ENCODE assay signal across 28 mouse cellular contexts in the genomic region with DNA sequence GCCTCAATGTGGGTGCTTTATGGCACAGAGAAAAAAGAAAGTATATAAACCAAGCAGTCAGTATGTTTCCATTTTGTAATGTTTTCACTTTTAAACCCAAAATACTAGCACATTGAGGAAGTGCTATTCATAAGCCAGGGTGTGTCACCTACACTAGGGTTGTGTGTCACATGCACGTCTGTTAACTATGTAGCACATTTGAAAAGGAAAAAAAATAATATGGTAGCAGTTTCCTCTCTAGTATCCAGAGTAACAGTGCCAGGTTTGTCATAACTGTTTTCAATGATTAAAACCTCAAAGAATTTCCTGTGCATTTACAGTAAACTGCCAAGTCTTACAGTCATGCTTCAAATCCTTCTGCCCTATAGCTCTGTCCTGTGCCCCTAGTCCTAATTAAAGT.
A peak's percentile ranks its signal among the peaks of the same experiment; 100 is the strongest.
DNase-seq lines count a peak whose midpoint lies in the region; ATAC-seq lines count a peak whose summit lies in the region.
"Had no signal": no experiment of that assay in that cellular context is flagged by ENCODE, and none has a peak within 500 bp of the region (broad histone marks: within the 10 kb centered on the region; RNA-seq: fewer than 3 reads in every experiment).

No protein-coding gene starts in this region.

- H3K27ac ChIP-seq in forebrain, embryonic 15.5 days (replicated peaks): peak overlapping the region; percentile 38; the same call in 1 of the 2 replicates
- H3K27ac ChIP-seq in forebrain, embryonic 14.5 days (ENCODE audit: low read depth, low read length): no peak overlapping the region
- H3K27ac ChIP-seq in limb, embryonic 13.5 days: no peak overlapping the region
- H3K27ac ChIP-seq: forebrain, embryonic 10.5 days; heart, embryonic 10.5 days; heart, embryonic 15.5 days; hindbrain, embryonic 12.5 days; hindbrain, postnatal 0 days; liver, embryonic 15.5 days; lung, embryonic 15.5 days; midbrain, embryonic 15.5 days; stomach, embryonic 15.5 days had no signal

- H3K36me3 ChIP-seq in forebrain, embryonic 15.5 days: no peaks in the 10 kb centered on the region
- no peaks in the 10 kb centered on the region for H3K36me3 ChIP-seq in forebrain, embryonic 14.5 days (ENCODE audit: control insufficient read depth, insufficient read depth, low read length)
- no peaks in the 10 kb centered on the region for H3K36me3 ChIP-seq in limb, embryonic 13.5 days
- H3K36me3 ChIP-seq: forebrain, embryonic 10.5 days; heart, embryonic 10.5 days; heart, embryonic 15.5 days; hindbrain, embryonic 12.5 days; liver, embryonic 15.5 days; lung, embryonic 15.5 days; midbrain, embryonic 15.5 days; stomach, embryonic 15.5 days had no signal

- H3K9me3 ChIP-seq in forebrain, embryonic 15.5 days: no peaks in the 10 kb centered on the region
- 0 out of 2 replicates have a peak, but pooled peaks cover 3% of the 10 kb centered on the region for H3K9me3 ChIP-seq in forebrain, embryonic 14.5 days (replicated peaks; ENCODE audit: control insufficient read depth, low read length)
- H3K9me3 ChIP-seq in limb, embryonic 13.5 days: no peaks in the 10 kb centered on the region
- H3K9me3 ChIP-seq: forebrain, embryonic 10.5 days; heart, embryonic 10.5 days; heart, embryonic 15.5 days; hindbrain, embryonic 12.5 days; liver, embryonic 15.5 days; lung, embryonic 15.5 days; midbrain, embryonic 15.5 days; stomach, embryonic 15.5 days had no signal

- H3K27me3 ChIP-seq in forebrain, embryonic 15.5 days: no peaks in the 10 kb centered on the region
- no peaks in the 10 kb centered on the region for H3K27me3 ChIP-seq in forebrain, embryonic 14.5 days (replicated peaks; ENCODE audit: control insufficient read depth, insufficient read depth, low read length)
- no peaks in the 10 kb centered on the region for H3K27me3 ChIP-seq in limb, embryonic 13.5 days
- H3K27me3 ChIP-seq: heart, embryonic 15.5 days; hindbrain, embryonic 12.5 days; liver, embryonic 15.5 days; lung, embryonic 15.5 days; midbrain, embryonic 15.5 days; Patski; stomach, embryonic 15.5 days had no signal

- WGBS in forebrain, embryonic 15.5 days: 63% methylated on average over 1 of the region's 1 CpGs
- WGBS in forebrain, embryonic 14.5 days: 79% methylated on average over 1 of the region's 1 CpGs
- WGBS in limb, embryonic 13.5 days: 37% methylated on average over 1 of the region's 1 CpGs

- H3K4me3 ChIP-seq in forebrain, embryonic 15.5 days: no peak overlapping the region
- H3K4me3 ChIP-seq in forebrain, embryonic 14.5 days (ENCODE audit: low read depth, low read length): no peak overlapping the region
- no peak overlapping the region for H3K4me3 ChIP-seq in limb, embryonic 13.5 days
- H3K4me3 ChIP-seq: forebrain, embryonic 10.5 days; heart, embryonic 10.5 days; heart, embryonic 15.5 days; hindbrain, embryonic 12.5 days; liver, embryonic 15.5 days; lung, embryonic 15.5 days; midbrain, embryonic 15.5 days; stomach, embryonic 15.5 days had no signal

- H3K4me2 ChIP-seq in forebrain, embryonic 15.5 days (replicated peaks): no peak overlapping the region
- H3K4me2 ChIP-seq in forebrain, embryonic 14.5 days (ENCODE audit: low read length): no peak overlapping the region
- no peak overlapping the region for H3K4me2 ChIP-seq in limb, embryonic 13.5 days (replicated peaks)
- H3K4me2 ChIP-seq: heart, embryonic 15.5 days; hindbrain, embryonic 12.5 days; liver, embryonic 15.5 days; lung, embryonic 15.5 days; midbrain, embryonic 15.5 days; stomach, embryonic 15.5 days had no signal

- no peak for DNase-seq in forebrain, embryonic 14.5 days (ENCODE audit: low spot score)
- DNase-seq in 416B (ENCODE audit: low read depth): peak; percentile 56
- DNase-seq in T-cell, adult 2 months (ENCODE audit: low spot score): peak; percentile 64
- no peak for DNase-seq in frontal cortex, postnatal 25 days (ENCODE audit: low spot score in 2 of 2)
- DNase-seq in urinary bladder, postnatal 36 days (ENCODE audit: low spot score in 2 of 2): no peak
- DNase-seq in left cerebral cortex, postnatal 10 days (ENCODE audit: extremely low spot score in 1 of 2, low spot score in 2 of 2): no peak
- DNase-seq: cerebellum, adult 2 months; cerebellum, postnatal 14 days; forebrain, postnatal 0 days; gastrocnemius, postnatal 10 days; kidney, adult 9 months; kidney, postnatal 10 days; left cerebral cortex, postnatal 4 days; right cerebral cortex, postnatal 25 days had no signal

- intact Hi-C loops in left cerebral cortex, postnatal 10 days (cut with DNase I): no loop called here

- no peak for ATAC-seq in forebrain, embryonic 15.5 days (replicated peaks)
- no peak for ATAC-seq in forebrain, embryonic 14.5 days
- peak; percentile 51; the same call in 1 of the 2 replicates for ATAC-seq in limb, embryonic 13.5 days (ENCODE audit: low FRiP score, low read depth)
- ATAC-seq: CD4-positive, CD25-positive, alpha-beta regulatory T cell, adult 4 months; forebrain, postnatal 0 days; hindbrain, postnatal 0 days; intestine, postnatal 0 days; midbrain, embryonic 15.5 days; Patski had no signal

- H3K4me1 ChIP-seq in forebrain, embryonic 15.5 days: no peaks in the 10 kb centered on the region; the same call in 1 of the 2 replicates
- H3K4me1 ChIP-seq in forebrain, embryonic 14.5 days (ENCODE audit: control insufficient read depth, insufficient read depth, low read length): 0 out of 2 replicates have a peak, but pooled peaks cover 2% of the 10 kb centered on the region
- peaks cover 9% of the 10 kb centered on the region for H3K4me1 ChIP-seq in limb, embryonic 13.5 days
- H3K4me1 ChIP-seq: heart, embryonic 10.5 days; heart, embryonic 15.5 days; hindbrain, embryonic 12.5 days; liver, embryonic 15.5 days; lung, embryonic 15.5 days; midbrain, embryonic 15.5 days; stomach, embryonic 15.5 days had no signal

- no peak overlapping the region for H3K9ac ChIP-seq in forebrain, embryonic 15.5 days (replicated peaks)
- no peak overlapping the region for H3K9ac ChIP-seq in forebrain, embryonic 14.5 days (ENCODE audit: low read length)
- H3K9ac ChIP-seq in limb, embryonic 13.5 days: no peak overlapping the region
- H3K9ac ChIP-seq: forebrain, postnatal 0 days; heart, embryonic 15.5 days; hindbrain, embryonic 12.5 days; liver, embryonic 15.5 days; lung, embryonic 15.5 days; midbrain, embryonic 15.5 days; stomach, embryonic 15.5 days had no signal

Comparison
In these comparisons a context has a peak if more than half of its experiments do, and no peak if none do; other contexts are left out.
1. DNase-seq: peak in 416B (single experiment) and T-cell, adult 2 months (single experiment); none in forebrain, embryonic 14.5 days (single experiment), frontal cortex, postnatal 25 days (0 of 2), urinary bladder, postnatal 36 days (0 of 2) and left cerebral cortex, postnatal 10 days (0 of 2).